Mouse (Mus musculus): Measurements from ENCODE around the gene Snrpb2. TPM values are rescaled to one million over a fixed set of nuclear protein-coding genes. Genes with fewer than 3 reads are reported as not detected.

The Snrpb2 gene
- total and polyA plus RNA-seq, 2 experiments from 2014 or later, result 19.4 to 56.8 TPM

GRCm38 (mm10) chr2:143055251-143055650 is 7.6 kb upstream of the Snrpb2 start:
- Histone ChIP-seq H3K27ac (no peak overlapping the region), H3K9ac (replicated peaks; ENCODE audit: low read length) (no peak overlapping the region), H3K4me2 (ENCODE audit: low read depth, low read length) (no peak overlapping the region), H3K36me3 (ENCODE audit: insufficient read depth, low read length) (no peaks in the 10 kb centered on the region), H3K4me3 (ENCODE audit: low read length) (no peak overlapping the region), H3K27me3 (ENCODE audit: insufficient read depth, low read length) (no peaks in the 10 kb centered on the region), H3K9me3 (ENCODE audit: low read length) (no peaks in the 10 kb centered on the region), H3K4me1 (ENCODE audit: insufficient read depth, low read length) (no peaks in the 10 kb centered on the region)
- no peak for TF ChIP-seq CTCF (IDR thresholded peaks at IDR 0.05; ENCODE audit: low read depth)
- ATAC-seq, result no peak
- DNase-seq (ENCODE audit: low spot score), result no peak

GRCm38 (mm10) chr2:143056736-143057135 is 6.1 kb upstream of the Snrpb2 start:
- Histone ChIP-seq H3K36me3 (ENCODE audit: insufficient read depth, low read length) (no peaks in the 10 kb centered on the region), H3K9ac (replicated peaks; ENCODE audit: low read length) (no peak overlapping the region), H3K27me3 (ENCODE audit: insufficient read depth, low read length) (peaks cover 3% of the 10 kb centered on the region; the same call in 1 of the 2 replicates), H3K4me3 (ENCODE audit: low read length) (no peak overlapping the region), H3K27ac (no peak overlapping the region), H3K4me2 (ENCODE audit: low read depth, low read length) (no peak overlapping the region), H3K9me3 (ENCODE audit: low read length) (no peaks in the 10 kb centered on the region), H3K4me1 (ENCODE audit: insufficient read depth, low read length) (no peaks in the 10 kb centered on the region)
- 72% methylated on average over 5 of the region's 5 CpGs for WGBS
- TF ChIP-seq CTCF (IDR thresholded peaks at IDR 0.05; ENCODE audit: low read depth), result no peak
- ATAC-seq, result no peak
- DNase-seq (ENCODE audit: low spot score), result no peak

- H3K9me3 ChIP-seq (ENCODE audit: low read length), result no peaks in the 10 kb centered on the region
- peak; percentile 53; the same call in 1 of the 2 replicates for ATAC-seq
- 40% methylated on average over 6 of the region's 6 CpGs for WGBS
- TF ChIP-seq CTCF (IDR thresholded peaks at IDR 0.05; ENCODE audit: low read depth), result no peak
- no peak overlapping the region for H3K27ac ChIP-seq
- H3K9ac ChIP-seq (replicated peaks; ENCODE audit: low read length), result no peak overlapping the region; the same call in 1 of the 2 replicates
- DNase-seq (ENCODE audit: low spot score), result peak; percentile 2
- peak overlapping the region; percentile 71 for H3K4me2 ChIP-seq (ENCODE audit: low read depth, low read length)
- H3K36me3 ChIP-seq (ENCODE audit: insufficient read depth, low read length), result peaks cover 14% of the 10 kb centered on the region; the same call in 1 of the 2 replicates
- H3K4me1 ChIP-seq (ENCODE audit: insufficient read depth, low read length), result 0 out of 2 replicates have a peak, but pooled peaks cover 4% of the 10 kb centered on the region
- H3K4me3 ChIP-seq (ENCODE audit: low read length), result peak overlapping the region; percentile 85
- peaks cover 3% of the 10 kb centered on the region; the same call in 1 of the 2 replicates for H3K27me3 ChIP-seq (ENCODE audit: insufficient read depth, low read length)
Observed at GRCm38 (mm10) chr2:143062432-143062811, 417 bp upstream of the Snrpb2 start.

GRCm38 (mm10) chr2:143065914-143066313 is 3.1 kb downstream of the Snrpb2 start:
- ATAC-seq (no peak), DNase-seq (ENCODE audit: low spot score) (no peak)
- H3K27me3 ChIP-seq (ENCODE audit: insufficient read depth, low read length), result peaks cover 3% of the 10 kb centered on the region; the same call in 1 of the 2 replicates
- 93% methylated on average over 3 of the region's 3 CpGs for WGBS
- H3K4me2 ChIP-seq (ENCODE audit: low read depth, low read length), result no peak overlapping the region
- H3K4me1 ChIP-seq (ENCODE audit: insufficient read depth, low read length), result 0 out of 2 replicates have a peak, but pooled peaks cover 4% of the 10 kb centered on the region
- H3K4me3 ChIP-seq (ENCODE audit: low read length), result no peak overlapping the region
- no peaks in the 10 kb centered on the region for H3K9me3 ChIP-seq (ENCODE audit: low read length)
- TF ChIP-seq CTCF (IDR thresholded peaks at IDR 0.05; ENCODE audit: low read depth), result no peak
- peaks cover 31% of the 10 kb centered on the region for H3K36me3 ChIP-seq (ENCODE audit: insufficient read depth, low read length)
- H3K9ac ChIP-seq (replicated peaks; ENCODE audit: low read length), result no peak overlapping the region
- H3K27ac ChIP-seq, result no peak overlapping the region

GRCm38 (mm10) chr2:143078198-143078851 is 15.5 kb downstream of the Snrpb2 start, which contains the start of gene Otor:
Gene Otor (plus strand): TSS chr2:143078473.
- no peak for TF ChIP-seq CTCF (IDR thresholded peaks at IDR 0.05; ENCODE audit: low read depth)
- Histone ChIP-seq H3K9ac (replicated peaks; ENCODE audit: low read length) (no peak within 1 kb of the TSS), H3K27me3 (ENCODE audit: insufficient read depth, low read length) (no peaks in the 10 kb centered on the region), H3K9me3 (ENCODE audit: low read length) (no peaks in the 10 kb centered on the region), H3K4me3 (ENCODE audit: low read length) (no peak within 1 kb of the TSS), H3K4me1 (ENCODE audit: insufficient read depth, low read length) (no peaks in the 10 kb centered on the region), H3K4me2 (ENCODE audit: low read depth, low read length) (no peak within 1 kb of the TSS), H3K36me3 (ENCODE audit: insufficient read depth, low read length) (no peaks in the 10 kb centered on the region), H3K27ac (no peak within 1 kb of the TSS)
- WGBS, result 55% methylated on average over 8 of the region's 8 CpGs
- DNase-seq (ENCODE audit: low spot score), result no peak
- no peak for ATAC-seq

- no peak for TF ChIP-seq CTCF (IDR thresholded peaks at IDR 0.05; ENCODE audit: low read depth)
- H3K27ac ChIP-seq, result no peak overlapping the region
- H3K4me1 ChIP-seq (ENCODE audit: insufficient read depth, low read length), result no peaks in the 10 kb centered on the region
- no peak overlapping the region for H3K4me2 ChIP-seq (ENCODE audit: low read depth, low read length)
- H3K36me3 ChIP-seq (ENCODE audit: insufficient read depth, low read length), result no peaks in the 10 kb centered on the region
- no peak overlapping the region for H3K9ac ChIP-seq (replicated peaks; ENCODE audit: low read length)
- 79% methylated on average over 3 of the region's 3 CpGs for WGBS
- H3K4me3 ChIP-seq (ENCODE audit: low read length), result no peak overlapping the region
- H3K27me3 ChIP-seq (ENCODE audit: insufficient read depth, low read length), result no peaks in the 10 kb centered on the region
- H3K9me3 ChIP-seq (ENCODE audit: low read length), result no peaks in the 10 kb centered on the region
- ATAC-seq (no peak), DNase-seq (ENCODE audit: low spot score) (no peak)
Observed at GRCm38 (mm10) chr2:143081693-143082092, 18.9 kb downstream of the Snrpb2 start.

- no peak for ATAC-seq
- 68% methylated on average over 2 of the region's 2 CpGs for WGBS
Observed at GRCm38 (mm10) chr2:143084852-143085397, 22.1 kb downstream of the Snrpb2 start.

More at GRCm38 (mm10) chr2:143084852-143085397, 22.1 kb downstream of the Snrpb2 start:
- Histone ChIP-seq H3K27ac (no peak overlapping the region), H3K27me3 (ENCODE audit: insufficient read depth, low read length) (no peaks in the 10 kb centered on the region), H3K9ac (replicated peaks; ENCODE audit: low read length) (no peak overlapping the region), H3K36me3 (ENCODE audit: insufficient read depth, low read length) (no peaks in the 10 kb centered on the region), H3K9me3 (ENCODE audit: low read length) (no peaks in the 10 kb centered on the region), H3K4me2 (ENCODE audit: low read depth, low read length) (no peak overlapping the region), H3K4me1 (ENCODE audit: insufficient read depth, low read length) (no peaks in the 10 kb centered on the region), H3K4me3 (ENCODE audit: low read length) (no peak overlapping the region)
- DNase-seq (ENCODE audit: low spot score), result no peak
- TF ChIP-seq CTCF (IDR thresholded peaks at IDR 0.05; ENCODE audit: low read depth), result no peak

Measured in hindbrain, postnatal 0 days (tissue).